Mouse (Mus musculus): ENCODE data around the gene Acsm4.

DNA sequence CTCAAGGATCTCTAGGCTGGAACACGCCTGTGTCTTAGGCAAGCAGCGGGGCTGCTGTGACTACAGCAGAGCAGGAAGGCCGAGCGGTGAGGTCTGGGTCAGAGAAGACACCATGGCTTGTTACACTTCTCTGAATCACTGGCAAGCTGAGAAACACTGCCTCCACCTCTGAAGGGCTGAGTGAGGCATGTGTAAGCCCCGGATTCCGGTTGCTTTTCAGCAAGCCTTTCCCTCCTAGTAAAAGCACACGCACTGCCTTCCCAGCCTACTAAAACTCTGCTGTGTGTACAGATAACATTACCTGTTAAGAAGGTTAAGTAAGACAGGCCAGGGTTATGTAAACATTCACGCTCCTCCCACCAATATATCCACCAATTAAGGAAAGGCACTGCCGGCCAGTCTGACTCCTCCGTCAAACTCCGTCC lies 70.7 kb downstream of the Acsm4 start, which contains the start of gene Acsm3:
- TF ChIP-seq GATA1 (IDR thresholded peaks at IDR 0.05; ENCODE audit: borderline replicate concordance, low read length) (no peak), FLI1 (IDR thresholded peaks at IDR 0.05; ENCODE audit: low read length) (no peak)
